Mouse (Mus musculus) heart, embryonic 14.5 days (tissue): ENCODE results near the gene Dbn1. TPM values are rescaled to one million over a fixed set of nuclear protein-coding genes. Genes with fewer than 3 reads are reported as not detected.

ENCODE experiments used
- ATAC-seq: fragments of 200-750 bp; cut with Nextera tagmentation; 2 replicates; pipeline ENCODE4 v1.8.0; 2017; ENCODE audit warnings: low read depth, moderate TSS enrichment; ENCODE audit not compliant: insufficient number of reproducible peaks, insufficient read depth, low FRiP score
- H3K27ac ChIP-seq, 2 experiments: fragments of 200-500 bp in 1 of 2; fragments of 300-500 bp in 1 of 2; sonication (generic) in 1 of 2; replicated peaks in 1 of 2; 2 replicates each; pipeline ENCODE4 v1.5.1; 2012 to 2014; ENCODE audit warnings: low read depth in 2 of 2, low read length in 2 of 2, control low read depth in 1 of 2, mild to moderate bottlenecking in 1 of 2, mixed read lengths in 1 of 2; ENCODE audit not compliant: control insufficient read depth in 1 of 2, insufficient read depth in 1 of 2
- H3K27me3 ChIP-seq: fragments of 300-500 bp; sonication (generic); 2 replicates; pipeline ENCODE4 v1.6.1; 2014; ENCODE audit warnings: mild to moderate bottlenecking, low read length, control low read depth; ENCODE audit not compliant: control insufficient read depth, insufficient read depth
- H3K36me3 ChIP-seq: fragments of 300-500 bp; sonication (generic); 2 replicates; pipeline ENCODE4 v1.6.1; 2014; ENCODE audit warnings: mild to moderate bottlenecking, control low read depth, low read length, mixed read lengths; ENCODE audit not compliant: control insufficient read depth, insufficient read depth
- H3K4me1 ChIP-seq, 2 experiments: fragments of 200-500 bp in 1 of 2; fragments of 300-500 bp in 1 of 2; sonication (generic) in 1 of 2; 2 replicates each; pipeline ENCODE4 v1.6.1; 2012 to 2014; ENCODE audit warnings: low read length in 2 of 2, control low read depth in 1 of 2, mixed read lengths in 1 of 2; ENCODE audit not compliant: control insufficient read depth in 2 of 2, insufficient read depth in 2 of 2
- H3K4me2 ChIP-seq: fragments of 300-500 bp; sonication (generic); 2 replicates; pipeline ENCODE4 v1.6.1; 2014; ENCODE audit warnings: mild to moderate bottlenecking, low read length
- H3K4me3 ChIP-seq, 2 experiments: fragments of 200-500 bp in 1 of 2; fragments of 300-500 bp in 1 of 2; sonication (generic) in 1 of 2; 2 replicates each; pipeline ENCODE4 v1.5.1; 2012 to 2014; ENCODE audit warnings: low read length in 2 of 2, mild to moderate bottlenecking in 2 of 2, control low read depth in 1 of 2, low read depth in 1 of 2, moderate library complexity in 1 of 2; ENCODE audit not compliant: control insufficient read depth in 1 of 2, insufficient read depth in 1 of 2
- H3K9ac ChIP-seq: fragments of 300-500 bp; sonication (generic); 2 replicates; pipeline ENCODE4 v1.6.1; 2014; ENCODE audit warnings: mild to moderate bottlenecking, low read length
- H3K9me3 ChIP-seq: fragments of 300-500 bp; sonication (generic); 2 replicates; pipeline ENCODE4 v1.6.1; 2016; ENCODE audit warnings: low read length, control low read depth; ENCODE audit not compliant: control insufficient read depth
- WGBS: fragments of 180-500 bp; shearing (Covaris S2); extraction: QIAGEN DNeasy Blood & Tissue Kit; methylation state at CpG from one replicate; pipeline ENCODE4 v1.1.7; 2014; 5-methylcytosine and 5-hydroxymethylcytosine counted together
- polyA plus RNA-seq: library from polyadenylated mRNA; unstranded; fragments of >200 nt; fragmentation: Nextera tagmentation; extraction: Ambion mirVana; gene quantifications from 2 replicates; pipeline ENCODE4 v1.2.1, GENCODE M21; 2014

The Dbn1 gene
- polyA plus RNA-seq, 1 experiment from 2014 or later, result 51.8 TPM

GRCm38 (mm10) chr13:55483593-55483992 is 4.3 kb downstream of the Dbn1 start:
- Histone ChIP-seq H3K4me1 (peaks cover 25 to 46% of the 10 kb centered on the region in 2 experiments; a peak in 3 of 4 replicates), H3K36me3 (peaks cover 40% of the 10 kb centered on the region), H3K4me2 (0 out of 2 replicates have a peak overlapping the region, but pooled peaks have one; percentile 18), H3K27ac (0 out of 4 replicates have a peak overlapping the region, but pooled peaks of 1 of the 2 experiments have one; percentile 50), H3K27me3 (peaks cover 56% of the 10 kb centered on the region), H3K9ac (no peak overlapping the region), H3K9me3 (no peaks in the 10 kb centered on the region), H3K4me3 (no peak overlapping the region)
- WGBS, result 64% methylated on average over 15 of the region's 15 CpGs
- no peak for ATAC-seq

GRCm38 (mm10) chr13:55483071-55483470 is 4.8 kb downstream of the Dbn1 start:
- no peaks in the 10 kb centered on the region for H3K9me3 ChIP-seq
- no peak overlapping the region for H3K9ac ChIP-seq
- H3K4me1 ChIP-seq, result peaks cover 25 to 43% of the 10 kb centered on the region in 2 experiments; a peak in 3 of 4 replicates
- H3K4me2 ChIP-seq, result 0 out of 2 replicates have a peak overlapping the region, but pooled peaks have one; percentile 18
- H3K27me3 ChIP-seq, result peaks cover 51% of the 10 kb centered on the region
- peak overlapping the region; percentile 44 to 50; a peak in 1 of 4 replicates for H3K27ac ChIP-seq
- peaks cover 40% of the 10 kb centered on the region for H3K36me3 ChIP-seq
- no peak for ATAC-seq
- WGBS, result 33% methylated on average over 9 of the region's 9 CpGs
- no peak overlapping the region for H3K4me3 ChIP-seq

DNA sequence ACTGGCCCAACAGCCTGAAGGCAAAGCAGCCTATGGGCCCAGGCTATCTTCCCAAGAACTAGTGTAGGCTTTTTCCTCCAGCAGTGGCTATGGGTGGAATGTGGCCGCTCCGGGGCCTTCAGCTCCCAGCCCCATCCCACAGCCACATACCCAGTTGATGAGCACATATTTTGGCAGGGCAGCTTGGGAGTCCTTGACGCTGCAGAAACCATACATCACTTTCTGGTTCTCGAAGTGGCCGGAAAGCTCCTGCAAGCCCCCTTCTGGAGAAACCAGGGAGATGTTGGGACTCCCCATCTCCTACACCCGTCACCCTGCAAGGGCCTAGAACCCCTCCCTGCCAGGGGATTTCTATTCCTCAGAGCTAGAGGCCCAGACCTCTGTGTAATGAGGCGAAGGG is 5.4 kb downstream of the Dbn1 start:
- H3K27me3 ChIP-seq, result peaks cover 52% of the 10 kb centered on the region
- no peak for ATAC-seq
- peak overlapping the region; percentile 44 to 50; a peak in 2 of 4 replicates for H3K27ac ChIP-seq
- no peak overlapping the region for H3K4me3 ChIP-seq
- no peak overlapping the region for H3K4me2 ChIP-seq
- H3K36me3 ChIP-seq, result peaks cover 43% of the 10 kb centered on the region
- H3K4me1 ChIP-seq, result peaks cover 25 to 42% of the 10 kb centered on the region in 2 experiments; a peak in 3 of 4 replicates
- no peaks in the 10 kb centered on the region for H3K9me3 ChIP-seq
- 52% methylated on average over 7 of the region's 7 CpGs for WGBS
- H3K9ac ChIP-seq, result no peak overlapping the region

GRCm38 (mm10) chr13:55479929-55480328 is 8.0 kb downstream of the Dbn1 start:
- no peak overlapping the region for H3K27ac ChIP-seq

GRCm38 (mm10) chr13:55479008-55479407 is 8.9 kb downstream of the Dbn1 start:
- Histone ChIP-seq H3K27me3 (peaks cover 56% of the 10 kb centered on the region), H3K27ac (peak overlapping the region; percentile 4 to 59; a peak in 3 of 4 replicates), H3K36me3 (peaks cover 75% of the 10 kb centered on the region), H3K9ac (no peak overlapping the region), H3K4me3 (no peak overlapping the region), H3K4me2 (no peak overlapping the region), H3K4me1 (peaks cover 16 to 17% of the 10 kb centered on the region in 2 experiments; a peak in 3 of 4 replicates), H3K9me3 (no peaks in the 10 kb centered on the region)
- WGBS, result 67% methylated on average over 7 of the region's 7 CpGs
- no peak for ATAC-seq

More at GRCm38 (mm10) chr13:55479929-55480328, 8.0 kb downstream of the Dbn1 start:
- Histone ChIP-seq H3K27me3 (peaks cover 54% of the 10 kb centered on the region), H3K4me3 (no peak overlapping the region), H3K4me2 (no peak overlapping the region), H3K9ac (no peak overlapping the region), H3K36me3 (peaks cover 66% of the 10 kb centered on the region), H3K9me3 (no peaks in the 10 kb centered on the region), H3K4me1 (peaks cover 17 to 19% of the 10 kb centered on the region in 2 experiments; a peak in 3 of 4 replicates)
- no peak for ATAC-seq

DNA sequence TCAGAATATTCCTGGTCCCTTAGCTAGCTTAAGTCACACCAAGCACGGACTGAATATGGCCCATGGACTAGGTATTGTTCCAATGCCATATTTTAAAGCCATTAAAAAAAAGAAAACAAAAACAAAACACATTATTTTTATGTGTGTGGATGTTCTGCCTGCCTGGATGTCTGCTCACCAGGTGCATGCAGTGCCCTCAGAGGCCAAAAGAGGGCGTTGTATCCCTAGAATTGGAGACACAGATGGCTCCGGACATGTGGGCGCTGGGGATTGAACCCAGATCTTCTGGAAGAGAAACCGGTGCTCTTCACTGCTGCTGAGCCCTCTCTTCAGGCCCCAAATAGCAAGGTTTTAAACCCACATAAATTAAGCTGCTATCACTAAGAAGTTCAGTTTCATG is 9.9 kb downstream of the Dbn1 start:
- Histone ChIP-seq H3K9me3 (no peaks in the 10 kb centered on the region), H3K4me2 (no peak overlapping the region), H3K36me3 (peaks cover 82% of the 10 kb centered on the region), H3K27me3 (peaks cover 55% of the 10 kb centered on the region), H3K4me1 (peaks cover 13 to 16% of the 10 kb centered on the region in 2 experiments; a peak in 3 of 4 replicates), H3K4me3 (no peak overlapping the region), H3K9ac (no peak overlapping the region), H3K27ac (no peak overlapping the region)
- no peak for ATAC-seq
- 53% methylated on average over 5 of the region's 5 CpGs for WGBS

DNA sequence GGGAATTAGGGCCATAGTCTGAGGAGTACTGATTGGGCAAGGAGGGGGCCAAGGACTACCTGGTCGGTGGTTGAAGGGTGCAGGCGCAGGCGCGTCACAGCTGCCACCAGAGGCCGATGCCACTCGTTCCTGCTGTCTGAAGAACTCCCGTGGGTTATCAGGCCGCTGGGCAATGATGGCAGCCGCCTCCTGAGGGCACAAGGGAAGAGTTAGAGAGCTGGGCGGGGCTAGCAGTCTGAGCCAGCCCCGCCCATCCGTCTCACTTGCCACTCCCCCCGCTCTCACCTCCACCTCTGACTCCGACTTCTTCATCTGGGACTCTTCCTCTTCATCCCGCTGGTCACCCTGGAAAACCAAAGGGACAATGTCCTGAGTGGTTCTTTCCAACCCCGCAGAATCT is 10.4 kb downstream of the Dbn1 start:
- H3K36me3 ChIP-seq, result peaks cover 80% of the 10 kb centered on the region
- no peaks in the 10 kb centered on the region for H3K9me3 ChIP-seq
- H3K27me3 ChIP-seq, result peaks cover 54% of the 10 kb centered on the region
- 70% methylated on average over 16 of the region's 16 CpGs for WGBS
- no peak overlapping the region for H3K27ac ChIP-seq
- no peak for ATAC-seq
- no peak overlapping the region for H3K4me2 ChIP-seq
- no peak overlapping the region for H3K9ac ChIP-seq
- no peak overlapping the region for H3K4me3 ChIP-seq
- peaks cover 9 to 15% of the 10 kb centered on the region in 2 experiments; a peak in 3 of 4 replicates for H3K4me1 ChIP-seq

- peaks cover 68% of the 10 kb centered on the region for H3K36me3 ChIP-seq
- H3K27me3 ChIP-seq, result peaks cover 45% of the 10 kb centered on the region
- no peak overlapping the region for H3K4me3 ChIP-seq
- peaks cover 5 to 16% of the 10 kb centered on the region in 2 experiments; a peak in 3 of 4 replicates for H3K4me1 ChIP-seq
- H3K9ac ChIP-seq, result no peak overlapping the region
- no peak overlapping the region for H3K4me2 ChIP-seq
- 85% methylated on average over 8 of the region's 8 CpGs for WGBS
- H3K9me3 ChIP-seq, result no peaks in the 10 kb centered on the region
- ATAC-seq, result no peak
- H3K27ac ChIP-seq, result no peak overlapping the region
These were observed 11.7 kb downstream of the Dbn1 start for GRCm38 (mm10) chr13:55476256-55476655.
